Mouse (Mus musculus) lung, postnatal 0 days (tissue): ENCODE results near the gene Rasl10a.

ENCODE experiments used
- CTCF ChIP-seq: IDR thresholded peaks from 2 replicates; pipeline ENCODE4 v1.5.1; 2016; ENCODE audit warnings: antibody characterized with exemption, mild to moderate bottlenecking
- EP300 ChIP-seq: IDR thresholded peaks from 2 replicates; pipeline ENCODE4 v1.6.1; 2016; ENCODE audit warnings: antibody characterized with exemption, mild to moderate bottlenecking, control low read depth

DNA sequence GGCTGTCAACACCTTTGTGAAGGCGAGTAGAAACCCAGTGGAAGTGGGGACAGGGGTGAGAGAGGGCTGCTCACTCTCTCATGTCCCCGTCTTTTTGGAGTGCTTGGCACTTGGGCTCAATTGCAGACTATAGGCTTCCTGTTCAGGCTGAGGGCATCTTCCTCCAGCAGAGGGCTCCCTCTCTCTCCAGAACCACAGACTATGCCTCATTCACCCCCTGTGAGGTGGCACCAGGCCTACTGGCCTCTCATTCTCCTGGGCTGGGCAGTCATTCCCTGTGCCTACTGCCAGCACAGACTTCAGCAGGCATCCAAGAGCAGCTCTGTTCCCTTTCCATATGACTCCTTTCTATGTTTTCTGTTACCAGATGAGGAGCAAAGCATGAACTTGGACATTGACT is 42.2 kb upstream of the Rasl10a start:
- TF ChIP-seq CTCF, result peak; percentile 75
- TF ChIP-seq EP300, result no peak
